Mouse (Mus musculus) spleen, adult 2 months (tissue): Measurements from ENCODE around the gene Selenop.

Source experiments
- CTCF ChIP-seq: fragments of 200-500 bp; IDR thresholded peaks from 2 replicates; pipeline ENCODE4 v1.5.1; 2011; ENCODE audit warnings: mild to moderate bottlenecking, inconsistent platforms; ENCODE audit not compliant: insufficient read depth, insufficient read length, insufficient replicate concordance; ENCODE audit errors: extremely low read depth
- POLR2A ChIP-seq: fragments of 200-500 bp; IDR thresholded peaks from 2 replicates; pipeline ENCODE4 v1.6.1; 2011; ENCODE audit warnings: low read depth, low read length, inconsistent platforms

- TF ChIP-seq CTCF, result no peak
- no peak for TF ChIP-seq POLR2A
These were observed 45.4 kb upstream of the Selenop start for GRCm38 (mm10) chr15:3222803-3223437.
